Mouse (Mus musculus) CD4-positive naive resting alpha-beta T cell, adult 57 days (primary cell): ENCODE measurements around the gene 1810062G17Rik. TPM values are rescaled to one million over a fixed set of nuclear protein-coding genes. Genes with fewer than 3 reads are reported as not detected.

Experiments used
- total RNA-seq: library from RNA; stranded (reverse); gene quantifications from one replicate; pipeline ENCODE4 v1.2.4, GENCODE M21; 2023

The 1810062G17Rik gene
- total RNA-seq = 2.2 TPM

GRCm38 (mm10) chr3:36475532-36476087 is at the start of gene 1810062G17Rik, which contains the start of gene Anxa5:
Gene 1810062G17Rik, plus strand, starts transcription at chr3:36475937.
Gene Anxa5, minus strand, starts transcription at chr3:36475894.

DNA sequence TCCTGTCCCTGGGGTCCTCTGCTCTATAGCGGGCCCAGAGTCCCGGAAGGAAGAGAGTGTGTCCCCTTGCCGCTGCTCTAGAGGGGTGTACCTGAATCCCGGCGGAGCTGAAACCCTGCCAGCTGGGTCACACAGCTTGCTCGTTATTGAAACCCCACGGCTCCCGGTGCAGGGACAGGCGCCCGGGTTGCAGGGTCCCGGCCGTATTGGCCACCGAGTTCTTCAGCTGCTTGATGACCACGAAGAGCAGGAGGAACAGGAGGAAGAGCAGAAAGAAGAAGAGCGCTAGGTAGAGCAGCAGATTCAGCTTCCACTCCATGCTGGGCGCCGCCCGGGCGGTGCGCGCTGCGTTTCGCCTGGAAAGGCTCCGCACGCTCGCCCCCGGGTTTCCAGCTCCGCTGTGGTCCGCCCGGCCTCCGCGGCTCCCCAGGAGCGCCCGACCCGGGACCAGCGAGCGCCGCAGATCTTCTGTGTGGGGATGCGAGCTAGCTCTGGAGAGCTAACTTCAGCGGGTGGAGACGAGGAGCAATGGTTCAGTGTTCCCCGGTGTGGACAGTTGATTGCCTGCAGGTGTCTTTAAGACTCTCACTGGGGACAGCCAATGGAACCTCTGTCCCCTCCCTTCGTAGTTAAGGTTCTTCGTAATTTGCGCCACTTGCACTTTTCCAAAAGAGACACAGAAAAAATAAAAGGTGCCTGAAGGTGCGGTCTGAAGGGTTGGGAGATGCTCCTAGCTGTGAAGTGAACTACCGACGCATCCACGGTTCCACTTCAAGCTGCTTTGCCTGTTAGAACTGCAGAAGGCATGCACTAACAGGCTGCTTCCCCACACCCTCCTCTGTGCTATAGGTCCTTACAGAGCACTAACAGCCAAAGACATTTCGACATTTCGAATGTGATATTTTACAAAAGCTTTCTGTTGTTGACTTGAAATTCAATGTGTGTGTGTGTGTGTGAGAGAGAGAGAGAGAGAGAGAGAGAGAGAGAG is 45.6 kb downstream of the 1810062G17Rik start, which contains the start of gene Gm11549:
Gm11549 (minus strand) TSS at position 741 of the 988 bp plus-strand sequence.

Other genes starting within 250 kb of the 1810062G17Rik start
- 65.2 TPM for gene Anxa5, start within 50 bp of the 1810062G17Rik start, total RNA-seq
- not detected for gene Gm11549, start 45.9 kb downstream of the 1810062G17Rik start, total RNA-seq
- gene Exosc9, start 76.7 kb downstream of the 1810062G17Rik start, total RNA-seq = 28.9 TPM
- gene Ccna2, start 96.2 kb downstream of the 1810062G17Rik start, total RNA-seq = 1.3 TPM
- gene Bbs7, start 137.5 kb downstream of the 1810062G17Rik start, total RNA-seq = 0.53 TPM
- gene Trpc3, start 214.2 kb downstream of the 1810062G17Rik start, total RNA-seq = not detected